Mouse (Mus musculus): Measurements from ENCODE around the gene Hacd1. TPM values are rescaled to one million over a fixed set of nuclear protein-coding genes. Genes with fewer than 3 reads are reported as not detected.
A peak's percentile ranks its signal among the peaks of the same experiment; 100 is the strongest.

Hacd1 gene
- polyA plus RNA-seq, 1 experiment = 51.8 TPM

- TF ChIP-seq POLR2A (IDR thresholded peaks at IDR 0.05; ENCODE audit: borderline replicate concordance, extremely low read depth, insufficient read depth, insufficient read length, poor library complexity, severe bottlenecking) (no peak), CTCF (IDR thresholded peaks at IDR 0.05; ENCODE audit: borderline replicate concordance, extremely low read depth, insufficient read depth, insufficient read length) (no peak)
- no peak for DNase-seq (ENCODE audit: low read depth)
Observed at GRCm38 (mm10) chr2:13816645-13817044, 239.3 kb downstream of the Hacd1 start.

- no peak for DNase-seq (ENCODE audit: low read depth)
- no peak for TF ChIP-seq CTCF (IDR thresholded peaks at IDR 0.05; ENCODE audit: borderline replicate concordance, extremely low read depth, insufficient read depth, insufficient read length)
- TF ChIP-seq POLR2A (IDR thresholded peaks at IDR 0.05; ENCODE audit: borderline replicate concordance, extremely low read depth, insufficient read depth, insufficient read length, poor library complexity, severe bottlenecking) = no peak
Observed at GRCm38 (mm10) chr2:13808593-13808992, 247.3 kb downstream of the Hacd1 start.

- TF ChIP-seq POLR2A (IDR thresholded peaks at IDR 0.05; ENCODE audit: borderline replicate concordance, extremely low read depth, insufficient read depth, insufficient read length, poor library complexity, severe bottlenecking) = no peak
- TF ChIP-seq CTCF (IDR thresholded peaks at IDR 0.05; ENCODE audit: borderline replicate concordance, extremely low read depth, insufficient read depth, insufficient read length) = no peak
- peak; percentile 9 for DNase-seq (ENCODE audit: low read depth)
Observed at GRCm38 (mm10) chr2:13808008-13808407, 247.9 kb downstream of the Hacd1 start.

GRCm38 (mm10) chr2:13806120-13806519 is 249.8 kb downstream of the Hacd1 start:
- TF ChIP-seq POLR2A (IDR thresholded peaks at IDR 0.05; ENCODE audit: borderline replicate concordance, extremely low read depth, insufficient read depth, insufficient read length, poor library complexity, severe bottlenecking) = no peak
- no peak for TF ChIP-seq CTCF (IDR thresholded peaks at IDR 0.05; ENCODE audit: borderline replicate concordance, extremely low read depth, insufficient read depth, insufficient read length)
- DNase-seq (ENCODE audit: low read depth) = no peak

GRCm38 (mm10) chr2:13800639-13801038 is 255.3 kb downstream of the Hacd1 start:
- TF ChIP-seq POLR2A (IDR thresholded peaks at IDR 0.05; ENCODE audit: borderline replicate concordance, extremely low read depth, insufficient read depth, insufficient read length, poor library complexity, severe bottlenecking) (no peak), CTCF (IDR thresholded peaks at IDR 0.05; ENCODE audit: borderline replicate concordance, extremely low read depth, insufficient read depth, insufficient read length) (no peak)
- DNase-seq (ENCODE audit: low read depth) = no peak

Other genes with a start within 250 kb of the Hacd1 start
- gene Stam, start 18.0 kb upstream of the Hacd1 start, polyA plus RNA-seq (2012; rRNA removed) = 73.7 and 77.4 TPM in 2 replicates
- gene Tmem236, start 118.4 kb upstream of the Hacd1 start, polyA plus RNA-seq (2012; rRNA removed) = 0.14 TPM in 2 replicates
- 3.2 and 5.1 TPM in 2 replicates for gene Mrc1, start 173.3 kb upstream of the Hacd1 start, polyA plus RNA-seq (2012; rRNA removed)